Mouse (Mus musculus): ENCODE measurements around the gene Hist1h1t.
A peak's percentile ranks its signal among the peaks of the same experiment; 100 is the strongest.
"Not testable (repeated sequence)": the region's sequence is repeated elsewhere in the genome, so short reads cannot be mapped to it uniquely, and the experiment has no call there.

Gene Hist1h1t

DNA sequence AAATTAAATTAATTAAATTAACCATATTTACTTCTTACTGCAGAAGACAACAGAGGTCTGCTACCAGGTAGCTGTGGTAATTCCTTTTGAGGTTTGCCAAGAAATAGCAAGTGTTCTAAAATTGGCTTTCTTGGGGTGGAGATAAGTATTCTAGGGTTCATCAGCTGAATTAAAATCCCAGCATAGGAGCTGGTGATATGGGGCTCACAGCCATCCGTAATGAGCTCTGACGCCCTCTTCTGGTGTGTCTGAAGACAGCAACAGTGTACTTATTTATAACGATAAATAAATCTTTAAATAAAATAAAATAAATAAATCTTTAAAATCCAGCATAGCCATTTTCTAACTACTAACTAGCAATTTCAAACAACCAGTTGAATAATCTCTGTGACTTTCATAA lies 4.2 kb downstream of the Hist1h1t start:
- no peak for DNase-seq

DNA sequence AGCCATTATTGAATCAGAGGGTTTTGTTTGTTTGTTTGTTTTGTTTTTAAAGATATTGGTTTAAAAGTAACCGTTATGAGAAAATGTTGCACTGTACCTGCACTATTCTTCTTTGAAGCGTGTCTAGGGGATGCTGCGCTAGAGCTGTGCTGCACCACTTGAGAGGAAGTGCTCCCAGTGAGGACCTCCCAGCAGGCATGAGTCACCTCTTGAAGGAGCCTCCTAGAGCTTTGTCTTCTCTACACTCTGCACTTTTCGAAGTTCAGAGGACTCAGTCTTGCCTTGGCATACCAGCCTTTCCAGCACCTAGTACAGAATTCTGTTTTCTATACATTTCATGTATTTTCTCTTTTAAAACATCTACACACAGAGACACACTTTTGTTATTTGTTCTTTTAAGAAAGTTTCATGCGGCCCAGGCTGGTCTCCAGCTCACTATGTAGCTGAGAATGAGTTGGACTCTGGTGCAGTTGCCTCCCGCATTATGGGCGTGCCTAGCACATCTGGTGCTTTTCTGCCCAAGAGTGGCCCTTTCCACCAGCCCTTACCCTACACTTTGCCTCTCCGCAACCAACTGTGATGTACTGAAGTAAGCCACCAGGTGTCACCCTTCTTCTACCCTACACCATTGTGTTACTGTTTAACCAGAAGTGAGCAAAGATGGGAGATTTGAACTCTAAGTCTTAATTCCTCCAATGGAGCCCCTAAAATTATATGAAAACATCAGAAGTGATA lies 5.3 kb downstream of the Hist1h1t start:
- DNase-seq: peak; percentile 70 to 78

DNA sequence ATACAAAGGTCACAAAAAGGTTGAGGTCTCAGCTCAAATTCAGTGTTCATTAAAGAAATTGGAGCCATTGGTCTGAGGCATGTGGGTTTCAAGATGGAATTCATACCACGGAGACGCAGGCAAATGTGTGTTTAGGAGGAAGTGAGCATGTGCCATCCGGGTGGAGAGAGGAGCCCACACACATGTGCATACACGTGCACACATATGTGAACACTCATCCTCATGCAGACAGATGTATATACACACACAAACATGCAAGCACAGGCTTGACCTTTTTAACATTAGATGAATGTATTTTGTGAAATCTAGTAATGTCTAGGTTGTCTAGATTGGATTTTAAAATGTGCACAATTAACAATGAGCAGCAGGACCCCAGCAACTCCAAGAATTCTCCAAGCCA lies 6.6 kb downstream of the Hist1h1t start:
- DNase-seq: no peak

DNA sequence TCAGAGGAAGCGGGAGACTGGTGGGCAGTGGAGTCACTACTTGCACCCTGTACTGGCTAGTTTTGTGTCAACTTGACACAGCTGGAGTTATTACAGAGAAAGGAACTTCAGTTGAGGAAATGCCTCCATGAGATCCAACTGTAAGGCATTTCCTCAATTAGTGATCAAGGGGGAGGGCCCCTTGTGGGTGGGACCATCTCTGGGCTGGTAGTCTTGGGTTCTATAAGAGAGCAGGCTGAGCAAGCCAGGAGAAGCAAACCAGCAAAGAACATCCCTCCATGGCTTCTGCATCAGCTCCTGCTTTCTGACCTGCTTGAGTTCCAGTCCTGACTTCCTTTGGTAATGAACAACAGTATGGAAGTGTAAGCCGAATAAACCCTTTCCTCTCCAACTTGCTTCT lies 7.2 kb downstream of the Hist1h1t start:
- not testable (repeated sequence) for DNase-seq

DNA sequence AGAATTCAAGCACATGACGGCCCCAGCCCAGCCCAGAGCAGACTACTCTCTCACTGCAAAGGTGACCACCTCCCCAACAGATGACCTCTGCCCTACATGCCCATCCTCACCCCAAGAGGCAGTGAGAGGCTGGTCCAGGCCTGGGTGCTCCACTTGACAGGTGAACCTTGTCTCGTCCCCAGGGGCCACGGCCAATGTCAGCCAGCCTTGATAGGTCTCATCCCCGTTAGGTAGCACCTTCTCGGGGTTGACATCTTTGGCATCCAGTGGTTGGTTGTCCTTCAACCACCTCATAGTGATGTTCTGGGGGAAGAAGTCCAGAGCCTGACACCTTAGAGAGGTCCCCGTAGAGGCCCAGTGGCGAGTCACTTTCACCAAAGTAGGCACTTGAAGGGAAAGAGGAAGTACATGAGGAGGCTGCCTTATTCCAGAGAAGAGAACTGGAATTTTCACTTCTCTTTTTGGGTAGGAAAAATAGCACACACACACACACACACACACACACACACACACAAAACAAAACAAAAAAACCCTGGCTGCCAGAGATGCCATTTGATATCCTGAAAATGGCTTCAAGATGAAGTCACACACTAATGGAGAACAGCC lies 10.2 kb downstream of the Hist1h1t start:
- DNase-seq: no peak

DNA sequence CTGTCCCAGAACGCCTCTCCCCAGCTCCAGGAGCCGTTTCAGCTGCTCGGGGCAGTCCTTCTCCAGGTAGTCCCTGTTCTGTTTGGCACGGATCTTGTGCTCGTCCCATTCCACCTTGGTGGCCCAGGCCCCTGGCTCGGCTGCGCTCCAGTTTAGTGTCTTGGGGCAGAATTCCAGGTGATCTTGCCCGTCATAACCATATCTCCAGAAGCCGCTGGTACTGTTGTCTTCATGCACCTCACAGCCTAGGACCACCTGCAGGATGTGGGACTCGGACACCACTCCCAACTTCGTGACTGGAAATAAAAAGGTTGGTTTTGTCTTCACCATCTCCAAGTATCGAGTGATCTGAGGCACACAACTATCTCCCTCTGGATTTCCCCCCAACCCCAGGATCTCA lies 11.2 kb downstream of the Hist1h1t start:
- DNase-seq: no peak

DNA sequence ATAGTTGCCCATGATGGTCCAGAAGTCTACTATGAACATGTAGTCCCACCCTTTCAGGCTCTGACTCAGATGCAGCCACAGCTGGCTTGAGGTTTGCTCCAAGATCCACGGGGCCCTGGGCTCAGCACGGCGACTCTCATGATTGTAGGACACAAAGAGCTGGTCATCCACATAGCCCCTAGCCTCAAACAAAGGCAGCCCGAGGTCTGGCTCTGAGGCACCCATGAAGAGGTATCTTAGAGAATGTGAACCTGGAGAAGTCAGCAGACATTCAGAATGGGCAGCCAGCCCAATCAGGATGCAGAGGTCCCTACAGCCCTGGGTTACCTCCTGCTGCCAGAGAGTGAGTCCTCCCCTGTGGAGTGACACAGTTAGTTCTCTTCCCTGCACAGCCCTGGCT lies 12.4 kb downstream of the Hist1h1t start:
- DNase-seq: no peak

DNA sequence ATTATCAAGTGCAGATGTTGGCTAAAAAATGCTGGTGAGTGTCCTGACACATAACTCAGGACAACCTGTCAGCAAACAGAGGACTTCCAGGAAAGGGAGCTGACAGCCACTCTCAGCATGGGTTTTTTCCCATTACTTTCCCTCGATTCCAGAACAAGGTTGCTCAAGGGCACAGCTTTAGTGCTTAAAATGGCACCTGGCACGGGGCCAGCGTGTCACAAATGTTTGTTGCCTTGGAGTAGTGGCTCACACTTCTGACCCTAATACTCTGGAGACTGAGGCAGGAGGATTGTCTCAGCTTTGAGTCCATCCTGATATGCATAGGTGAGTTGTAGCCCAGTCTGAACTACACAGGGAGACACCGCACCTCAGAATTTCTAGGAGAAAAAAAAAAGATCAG lies 13.0 kb downstream of the Hist1h1t start:
- DNase-seq: no peak

DNA sequence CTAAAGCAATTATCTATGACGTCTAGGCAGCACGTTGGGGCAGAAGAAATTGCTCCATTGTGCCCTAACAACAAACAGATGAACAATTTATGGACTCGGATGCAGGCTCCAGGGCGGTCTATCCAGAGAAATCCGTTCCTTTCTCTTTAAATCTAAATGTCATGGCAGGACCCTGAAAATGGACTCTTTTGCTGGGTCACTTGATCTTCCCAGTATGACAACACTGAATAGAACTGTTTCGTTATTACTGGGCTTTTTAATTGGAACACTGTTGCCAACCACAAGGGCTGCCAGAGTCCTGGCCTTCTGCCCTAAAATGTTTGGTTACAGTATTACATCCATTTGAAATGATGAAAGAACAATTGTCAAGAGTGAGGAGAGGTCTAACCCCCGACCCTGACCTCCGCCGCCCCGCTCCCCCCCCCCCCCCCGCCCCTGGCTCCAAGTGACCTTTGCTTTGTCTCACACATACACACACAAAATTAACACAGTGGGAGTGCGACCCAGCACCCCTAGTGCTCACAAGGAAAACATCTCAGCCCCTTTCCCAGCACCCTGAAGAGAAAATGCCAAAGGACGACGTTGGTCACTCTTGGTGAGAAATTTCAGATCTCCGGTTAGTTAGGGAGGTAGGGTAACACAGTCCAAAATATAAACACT lies 14.2 kb downstream of the Hist1h1t start:
- no peak for DNase-seq

DNA sequence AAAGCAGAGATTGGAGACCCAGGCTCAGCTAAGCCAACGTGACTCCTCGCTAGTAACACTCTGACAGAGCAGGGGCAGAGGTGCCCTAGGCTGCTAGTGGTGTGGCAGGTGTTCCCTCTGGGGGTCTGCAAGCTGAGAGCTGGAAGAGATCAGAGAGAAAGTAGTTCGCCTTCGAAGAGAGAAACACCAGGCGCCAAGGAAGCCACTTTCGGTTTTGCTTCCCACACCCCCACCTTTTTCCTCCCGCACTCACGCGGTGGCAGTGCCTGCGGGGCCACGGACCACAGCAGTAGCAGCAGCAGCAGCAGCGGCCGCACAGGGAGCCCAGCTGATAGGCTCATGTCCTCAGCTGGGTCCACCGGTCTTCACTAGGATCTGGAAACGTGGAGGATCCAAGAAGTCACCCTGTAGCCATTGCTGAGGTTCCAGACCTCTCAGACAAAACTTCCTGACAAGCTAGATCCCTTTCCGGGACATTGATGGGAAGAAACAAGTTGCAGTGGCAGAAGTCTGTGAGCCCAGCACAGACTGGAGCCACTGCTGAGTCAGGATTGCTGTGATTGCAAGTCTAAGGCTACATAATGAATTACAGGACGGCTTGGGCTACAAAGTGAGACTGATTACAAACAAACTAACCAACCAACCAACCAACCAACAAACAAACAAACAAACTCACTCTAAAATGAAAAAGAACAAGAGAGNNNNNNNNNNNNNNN lies 14.9 kb downstream of the Hist1h1t start, which contains the start of gene Hfe:
Gene Hfe (minus strand): TSS at position 481 of the 716 bp plus-strand sequence.
- DNase-seq: peak; percentile 61 to 76

DNA sequence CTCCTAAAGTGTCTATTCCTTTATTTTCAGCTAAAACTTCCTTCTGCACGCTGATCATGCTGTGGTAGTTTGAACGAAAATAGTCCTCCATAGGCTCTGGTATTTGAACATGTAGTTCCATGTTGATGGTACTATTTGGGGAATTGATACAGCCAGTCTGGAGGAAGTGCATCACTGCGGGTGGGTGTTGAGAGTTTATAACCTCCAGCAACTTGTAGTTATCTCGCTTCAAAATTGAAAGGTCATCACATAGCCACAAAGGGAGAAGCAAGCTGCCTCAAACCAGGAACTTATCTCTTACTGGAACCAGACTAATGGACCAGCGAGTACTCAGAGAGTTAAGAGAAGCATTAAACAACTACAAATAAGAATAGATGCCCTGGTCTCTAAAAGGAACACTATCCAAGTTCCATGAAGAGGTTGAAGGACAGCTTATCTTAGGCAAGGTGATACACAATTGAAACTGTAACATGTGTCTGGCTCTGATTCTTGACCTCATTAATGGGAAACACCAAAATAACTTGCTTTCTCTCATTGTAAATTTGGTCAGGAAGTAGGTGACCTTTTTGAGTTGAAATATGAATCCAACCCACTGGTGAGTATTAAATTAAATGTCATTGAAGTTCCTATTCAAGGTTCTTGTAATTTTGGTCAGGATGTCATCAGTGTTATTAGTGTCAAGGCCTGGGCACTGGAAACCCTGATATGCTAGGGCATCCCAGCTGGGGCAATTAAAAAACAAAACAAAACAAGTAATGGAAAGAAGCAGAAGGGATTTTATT lies 20.8 kb downstream of the Hist1h1t start:
- no peak for DNase-seq

DNA sequence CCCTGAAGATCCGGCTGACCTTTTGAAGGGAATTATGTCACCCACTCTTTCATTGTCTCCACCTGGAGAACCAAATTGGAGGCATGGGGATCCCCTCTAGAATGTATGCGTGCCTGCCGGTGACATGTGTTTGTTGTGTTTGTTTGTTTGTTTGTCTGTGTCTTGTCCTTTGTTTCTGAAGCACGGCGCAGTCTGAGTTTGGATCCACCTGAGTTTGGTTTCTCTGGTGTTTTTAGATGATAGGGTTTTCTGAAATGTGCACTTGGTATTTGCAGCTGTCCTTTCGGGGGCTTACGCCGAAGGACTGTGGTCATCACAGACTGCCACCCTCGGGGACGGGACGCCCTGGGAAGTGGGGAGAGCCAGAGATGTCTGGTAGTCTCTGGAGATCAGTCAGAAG lies 21.6 kb downstream of the Hist1h1t start:
- DNase-seq: no peak

DNA sequence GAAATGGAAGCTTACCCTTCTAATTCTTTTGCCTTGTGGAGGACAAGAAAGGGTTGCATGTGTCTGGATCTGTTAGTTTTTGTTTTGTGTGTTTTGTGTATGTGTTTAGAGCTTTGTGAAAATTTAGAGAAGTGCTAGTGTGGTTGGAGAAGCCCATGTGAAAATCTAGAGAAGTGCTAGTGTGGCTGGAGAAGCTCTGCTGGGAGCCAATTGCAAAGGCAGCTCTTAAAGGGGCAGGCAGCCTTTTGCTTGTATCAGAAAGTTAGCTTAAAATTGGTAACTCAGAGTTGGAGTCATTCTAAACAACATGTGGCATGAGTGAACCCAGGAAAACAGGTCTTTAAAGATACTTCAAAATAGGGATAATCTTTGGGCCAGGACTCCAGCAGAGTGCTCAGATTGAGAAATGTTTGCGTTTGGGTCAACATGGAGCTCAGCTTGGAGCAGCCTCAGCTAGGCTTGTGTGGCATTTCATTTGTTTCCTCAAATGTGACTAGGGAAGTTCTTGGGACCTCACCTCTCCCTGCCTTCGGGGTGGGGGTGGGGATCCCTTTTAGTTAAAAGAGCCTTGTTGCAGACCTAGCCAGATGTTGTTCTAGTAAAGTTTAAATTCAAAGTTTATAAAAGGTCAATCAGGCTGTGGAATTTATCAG lies 22.1 kb downstream of the Hist1h1t start:
- DNase-seq: not testable (repeated sequence)

DNA sequence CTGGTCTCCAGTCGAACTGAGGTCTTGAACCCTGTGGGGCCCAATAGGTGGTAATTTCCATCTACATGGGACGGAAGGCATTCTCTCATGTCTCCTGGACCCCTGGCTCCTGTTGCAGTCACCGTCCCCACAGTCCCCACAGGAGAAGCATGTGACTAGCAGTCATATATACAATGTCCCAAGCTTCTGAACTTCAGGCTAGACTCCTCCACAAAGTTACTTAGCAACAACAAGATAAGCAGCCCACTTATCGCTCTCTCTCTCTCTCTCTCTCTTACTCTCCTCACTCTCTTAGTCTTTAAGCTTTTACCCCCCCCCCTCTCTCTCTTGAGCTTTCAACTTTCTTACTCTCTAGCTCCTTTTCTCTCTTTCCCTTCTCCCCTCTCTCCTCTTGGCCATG lies 28.6 kb downstream of the Hist1h1t start:
- DNase-seq: no peak

DNA sequence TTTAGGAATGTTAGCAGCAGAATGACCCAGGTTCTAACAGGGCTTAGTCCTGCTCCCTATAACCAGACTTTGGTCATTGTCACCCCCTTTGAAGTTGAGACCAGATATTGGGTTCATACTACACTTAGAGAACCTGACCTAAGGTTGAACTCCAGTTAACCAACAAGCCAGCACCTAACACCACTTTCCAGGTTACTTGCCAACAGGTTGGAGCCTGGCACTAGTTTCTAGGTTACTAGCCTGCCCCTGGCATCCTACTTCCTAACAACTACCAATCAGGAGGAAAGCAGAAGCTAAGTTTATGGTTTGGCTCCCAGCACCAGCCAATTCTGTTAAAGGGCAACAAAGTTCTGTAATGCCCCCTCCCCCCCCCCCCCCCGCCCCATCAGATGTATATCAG lies 29.6 kb downstream of the Hist1h1t start:
- no peak for DNase-seq

DNA sequence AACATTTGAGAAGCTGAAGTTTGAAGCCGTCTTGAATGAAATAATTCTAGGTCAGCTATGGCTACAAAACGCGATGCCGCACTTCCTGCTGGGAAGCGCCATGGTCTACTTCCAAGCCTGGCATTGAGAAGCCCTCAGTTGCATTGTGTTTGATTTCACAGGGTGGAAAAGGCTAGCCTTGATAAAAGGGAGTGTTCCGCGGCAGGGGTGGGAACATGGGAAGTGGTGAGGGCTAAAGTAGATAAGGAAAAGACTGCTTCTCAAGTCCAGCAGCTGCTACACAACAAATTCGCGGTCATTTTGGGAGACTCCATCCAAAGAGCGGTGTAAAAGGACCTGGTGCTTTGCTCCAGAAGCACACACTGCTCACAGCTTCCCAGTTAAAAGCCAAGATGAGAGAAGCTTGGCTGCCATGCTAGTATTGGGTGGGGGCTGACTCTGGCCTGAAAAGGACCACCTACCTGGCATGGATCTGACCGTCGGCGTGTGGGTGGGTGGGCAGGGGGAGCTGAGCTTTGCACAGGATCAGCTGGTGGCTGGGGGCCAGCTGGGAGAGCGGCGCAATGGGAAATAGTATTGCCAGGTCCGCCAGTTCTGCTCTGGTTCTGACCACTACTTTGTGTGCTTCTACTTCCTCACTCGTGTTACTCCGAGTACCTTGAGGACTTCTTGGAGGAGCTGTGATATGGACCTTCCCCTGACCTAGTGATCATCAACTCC lies 33.0 kb downstream of the Hist1h1t start:
- DNase-seq: no peak

DNA sequence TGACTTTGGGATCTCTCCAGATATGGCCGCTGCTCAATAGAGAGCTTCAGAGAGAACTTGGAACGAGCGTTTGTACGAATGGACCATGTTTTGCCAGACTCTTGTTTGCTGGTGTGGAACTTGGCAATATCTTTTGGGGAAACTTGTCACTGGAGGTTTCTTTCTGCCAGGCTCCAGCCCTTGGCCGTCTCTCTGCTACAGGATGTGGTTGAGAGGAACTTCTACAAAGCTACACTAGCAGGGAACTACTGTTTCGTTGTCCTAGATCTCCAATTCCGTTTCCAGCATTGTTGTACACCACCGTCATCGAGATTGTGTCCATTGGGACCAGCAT lies 33.5 kb downstream of the Hist1h1t start:
- no peak for DNase-seq

DNA sequence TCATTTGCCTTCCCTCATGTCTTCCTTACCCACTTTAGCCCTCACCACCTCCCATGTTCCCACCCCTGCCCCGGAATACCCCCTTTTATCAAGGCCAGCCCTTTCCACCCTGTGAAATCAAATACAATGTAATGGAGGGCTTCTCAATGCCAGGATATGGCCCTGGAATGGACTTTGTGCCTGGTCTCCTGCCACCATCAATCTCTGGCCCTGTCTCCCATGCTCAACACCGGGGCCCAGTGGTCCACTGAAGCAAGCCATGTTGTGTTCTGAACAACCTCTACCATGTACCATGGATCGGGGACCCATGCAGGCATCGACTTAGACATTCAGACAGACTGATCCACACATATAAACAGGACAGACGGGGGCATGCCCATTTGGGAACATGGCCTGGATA lies 34.1 kb downstream of the Hist1h1t start:
- DNase-seq: no peak

DNA sequence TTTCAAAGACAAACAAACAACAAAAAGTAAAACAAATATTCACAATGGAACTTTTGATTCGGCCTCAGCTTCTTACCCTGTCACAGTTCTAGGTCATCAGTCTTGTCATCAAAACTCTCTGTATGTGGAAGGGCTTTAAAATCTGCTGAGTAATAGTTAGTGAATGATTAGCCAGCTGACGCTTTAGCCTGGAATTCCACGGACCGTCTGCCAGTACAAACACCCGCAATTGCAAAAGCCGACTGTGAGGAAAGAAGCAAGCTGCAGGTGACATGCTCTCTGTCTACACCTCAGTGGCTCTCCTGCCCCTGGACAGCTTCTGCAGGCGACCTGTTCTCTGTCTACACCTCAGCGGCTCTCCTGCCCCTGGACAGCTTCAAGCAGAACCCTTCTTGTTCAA lies 34.9 kb downstream of the Hist1h1t start:
- peak; percentile 40 to 51 for DNase-seq

DNA sequence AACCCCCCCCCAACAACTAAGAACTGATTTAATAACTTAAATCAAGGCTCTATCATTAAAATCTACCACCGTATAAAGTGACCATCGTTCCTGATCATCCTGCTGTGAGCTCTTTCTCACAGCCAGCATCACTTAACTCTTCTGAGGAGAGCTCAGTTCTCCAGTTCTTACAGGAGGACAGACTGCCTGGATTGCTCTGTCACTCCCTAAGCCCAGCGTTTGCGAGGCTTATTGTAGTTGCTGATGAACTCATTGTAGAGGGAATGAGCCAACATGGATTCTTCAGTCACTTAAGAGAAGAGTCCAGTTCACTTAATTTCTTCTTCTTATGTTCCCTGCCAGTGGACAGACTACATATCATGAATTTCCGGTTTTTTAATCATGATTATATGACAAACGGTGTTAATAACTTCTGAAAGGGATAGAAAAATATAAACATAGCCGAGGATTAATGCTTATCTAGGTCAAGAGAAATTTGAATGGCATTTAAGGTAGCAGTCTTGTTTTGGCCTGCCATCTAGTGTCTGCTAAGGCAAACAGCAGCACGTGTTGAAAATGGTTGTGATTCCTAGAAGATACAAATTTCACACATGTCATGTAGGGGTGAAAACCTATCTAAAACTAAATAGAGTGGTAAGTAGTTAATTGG lies 36.7 kb downstream of the Hist1h1t start:
- peak; percentile 27 to 37 for DNase-seq

DNA sequence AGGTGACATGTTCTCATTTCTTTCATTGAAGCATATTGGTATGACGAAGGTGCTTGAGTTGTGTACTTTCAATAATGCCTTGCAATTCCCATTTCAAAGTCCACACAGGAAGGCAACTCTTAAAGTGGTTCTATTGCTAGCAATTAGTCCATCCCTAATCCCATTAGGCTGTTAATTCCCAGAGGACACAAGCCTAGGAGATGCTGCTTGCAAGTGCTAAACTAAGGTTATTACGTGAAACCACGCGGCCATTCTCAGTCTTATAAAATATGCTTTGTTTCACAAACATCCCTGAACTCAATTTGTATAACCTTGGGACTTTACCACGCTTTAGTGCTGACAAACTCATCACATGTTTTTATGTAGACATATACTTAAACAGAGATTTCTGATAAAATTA lies 41.5 kb downstream of the Hist1h1t start:
- DNase-seq: no peak
